Mouse (Mus musculus): ENCODE measurements around the gene Vmn1r167.
"Not testable (repeated sequence)": the region's sequence is repeated elsewhere in the genome, so short reads cannot be mapped to it uniquely, and the experiment has no call there.

Gene Vmn1r167

DNA sequence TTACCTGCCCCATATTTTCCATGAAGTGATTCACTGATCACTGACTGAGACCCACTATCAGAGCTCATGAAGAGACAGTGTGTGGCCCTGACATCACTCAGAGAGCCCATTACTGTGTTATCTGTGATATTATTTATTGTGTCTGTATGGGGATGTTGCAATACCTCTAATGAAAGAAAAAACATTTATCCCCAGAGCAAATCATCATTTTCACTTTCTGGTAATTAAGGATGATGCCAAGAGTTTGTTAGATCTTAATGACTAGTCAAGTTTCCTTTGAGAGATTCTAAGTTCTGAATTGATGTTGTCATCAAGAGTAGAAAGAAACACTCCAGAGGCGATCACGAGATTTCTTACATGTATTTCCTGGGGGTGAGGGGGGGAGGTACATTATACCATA is at the start of gene Vmn1r167:
TSS of gene Vmn1r167 (minus strand) at position 101 of the 400 bp plus-strand sequence.
- not testable (repeated sequence) for DNase-seq (ENCODE audit: inconsistent ontology term)

DNA sequence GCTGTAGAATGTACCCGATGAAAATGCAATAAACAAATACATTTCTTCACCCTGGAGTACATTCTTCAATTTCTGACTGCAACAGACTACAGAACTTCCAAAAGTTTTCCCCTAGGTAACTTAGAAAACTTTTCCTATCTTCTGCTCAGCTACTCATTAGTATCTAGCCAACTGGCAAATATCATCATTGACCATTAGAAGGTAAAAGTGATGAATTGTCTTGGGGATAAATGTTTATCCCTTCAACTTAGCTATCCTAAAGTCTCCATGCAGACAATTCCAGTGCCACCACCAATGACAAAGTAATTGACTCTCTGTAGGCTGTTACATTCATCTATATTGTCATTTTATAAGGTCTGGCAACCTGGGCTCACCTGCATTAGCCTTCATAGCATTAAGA is 32.4 kb upstream of the Vmn1r167 start, which contains the start of gene Vmn1r168:
TSS of gene Vmn1r168 (plus strand) at position 301 of the 400 bp plus-strand sequence.
- not testable (repeated sequence) for DNase-seq (ENCODE audit: inconsistent ontology term)

DNA sequence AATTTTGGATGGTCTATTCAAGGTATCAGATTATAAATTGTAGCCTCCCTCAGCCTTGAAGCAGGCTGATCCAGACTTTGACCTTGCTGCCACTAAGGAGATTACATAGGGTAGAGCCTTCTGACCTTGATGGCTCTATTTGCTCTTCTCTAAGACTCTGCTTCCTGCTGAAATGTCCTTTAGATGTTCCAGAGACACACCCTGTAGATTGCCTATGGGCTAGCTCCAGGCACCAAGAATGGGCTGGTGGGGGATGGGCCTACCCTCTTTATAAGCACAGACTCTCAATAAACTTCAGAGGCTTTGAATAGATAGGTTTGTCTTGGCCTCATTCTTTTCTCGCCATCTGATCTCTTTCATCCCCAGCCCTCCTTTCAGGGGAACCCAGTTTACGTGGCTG is 34.1 kb downstream of the Vmn1r167 start:
- not testable (repeated sequence) for DNase-seq (ENCODE audit: inconsistent ontology term)

DNA sequence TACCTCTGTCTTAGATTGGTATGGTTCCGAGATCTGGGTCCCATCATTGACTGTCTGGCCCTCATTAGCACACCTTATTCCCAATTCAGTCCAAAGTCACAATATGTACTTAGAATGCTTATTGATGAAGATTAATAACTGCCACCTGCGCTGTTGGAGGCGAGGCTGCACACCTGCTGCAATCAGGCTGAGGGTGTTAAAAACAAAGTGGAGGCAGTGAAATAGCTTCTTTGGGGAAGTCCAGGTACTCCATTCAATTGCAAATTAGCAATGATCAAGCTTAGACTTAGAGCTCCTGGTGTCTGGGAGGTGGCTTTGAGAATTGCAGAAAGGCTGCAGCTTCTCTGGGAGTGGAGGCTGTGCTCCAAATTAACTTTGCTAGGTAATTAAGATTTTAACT is 36.2 kb downstream of the Vmn1r167 start:
- DNase-seq (ENCODE audit: inconsistent ontology term) = not testable (repeated sequence)

DNA sequence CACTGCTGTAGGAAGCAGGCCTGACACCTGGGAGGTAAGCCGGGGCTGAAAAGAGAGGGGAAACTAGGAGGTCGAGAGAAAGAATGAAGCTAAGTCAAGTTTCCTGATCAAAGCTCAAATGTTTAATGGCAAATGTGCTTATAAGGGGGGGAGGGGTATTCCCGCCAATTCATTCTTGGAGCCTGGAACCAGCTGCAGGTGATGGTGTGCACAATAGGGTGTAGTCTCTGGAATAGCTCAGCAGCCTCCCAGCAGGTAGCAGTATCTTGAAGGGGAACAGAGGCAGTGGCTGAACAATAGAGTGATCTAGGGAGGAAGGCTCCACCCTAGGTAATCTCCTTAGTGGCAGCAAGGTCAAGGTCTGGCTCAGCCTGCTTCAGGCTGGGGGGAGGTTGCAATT is 36.8 kb downstream of the Vmn1r167 start:
- not testable (repeated sequence) for DNase-seq (ENCODE audit: inconsistent ontology term)

All from Muller cell, postnatal 12 days (primary cell).